Mouse (Mus musculus): ENCODE measurements at regions not wholly inside any gene's neighbourhood (a gene's known extent, or its start where the extent isn't known, plus 50 kb on each side); places are given as distances from the start of the nearest gene placed in this dataset.

DNA sequence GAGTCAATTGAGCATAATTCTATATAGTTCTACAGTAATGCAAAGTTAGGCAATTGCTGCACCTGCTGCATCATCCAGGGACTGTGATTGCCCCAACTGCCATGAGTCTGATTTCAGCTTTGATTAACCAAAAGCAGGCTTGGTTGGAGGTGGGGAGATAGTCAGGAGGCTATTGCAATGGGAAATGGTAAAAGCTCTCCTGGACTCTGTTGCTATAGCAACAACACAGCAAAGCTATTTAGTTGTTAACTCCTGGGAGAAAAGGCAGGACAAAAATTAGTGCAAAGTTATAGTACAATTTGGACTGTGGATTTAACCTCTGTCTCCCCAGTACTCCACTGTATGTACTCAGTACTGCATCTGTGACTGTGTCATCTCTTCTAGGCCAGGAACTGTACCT lies 51.7 kb upstream of the Rasgrf1 start:
- no peak for DNase-seq (ENCODE audit: low spot score)

DNA sequence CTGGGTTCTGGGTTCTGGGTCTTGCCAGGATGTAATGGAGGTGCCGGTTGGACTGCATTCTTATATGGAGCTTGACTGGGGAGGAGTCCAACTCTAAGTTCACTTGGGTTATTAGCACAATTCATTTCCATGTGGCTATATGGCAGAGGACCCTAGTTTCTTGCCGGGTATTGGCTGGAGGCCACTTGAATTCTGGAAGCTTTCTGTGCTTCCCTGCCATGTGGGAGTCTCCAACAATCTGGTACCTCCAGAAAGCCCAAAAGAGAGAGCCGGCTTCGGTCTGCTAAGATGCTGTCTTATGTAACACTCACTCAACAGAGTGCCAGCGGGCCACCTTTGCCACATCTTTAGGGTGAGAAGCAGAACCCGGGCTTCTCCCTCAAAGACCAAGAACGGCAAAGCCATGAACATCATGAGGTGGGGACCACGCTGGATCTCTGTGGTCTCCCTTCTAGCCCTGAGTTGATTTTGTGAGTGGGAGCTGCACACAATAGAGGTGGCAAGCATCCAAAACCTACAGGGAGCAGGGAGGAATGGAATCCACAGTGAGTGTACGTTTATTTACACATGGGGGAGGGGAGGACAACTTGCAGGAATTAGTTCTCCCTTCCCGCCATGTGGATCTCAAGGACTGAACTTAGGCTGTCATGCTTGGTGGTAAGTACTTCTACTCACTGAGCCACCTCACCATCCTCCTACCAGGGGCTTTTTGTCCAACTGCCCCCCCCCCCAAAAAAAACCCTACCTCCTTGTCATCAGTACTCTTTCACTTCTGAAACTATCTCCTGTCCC lies 59.0 kb upstream of the Rasgrf1 start:
- no peak for DNase-seq (ENCODE audit: low spot score)

DNA sequence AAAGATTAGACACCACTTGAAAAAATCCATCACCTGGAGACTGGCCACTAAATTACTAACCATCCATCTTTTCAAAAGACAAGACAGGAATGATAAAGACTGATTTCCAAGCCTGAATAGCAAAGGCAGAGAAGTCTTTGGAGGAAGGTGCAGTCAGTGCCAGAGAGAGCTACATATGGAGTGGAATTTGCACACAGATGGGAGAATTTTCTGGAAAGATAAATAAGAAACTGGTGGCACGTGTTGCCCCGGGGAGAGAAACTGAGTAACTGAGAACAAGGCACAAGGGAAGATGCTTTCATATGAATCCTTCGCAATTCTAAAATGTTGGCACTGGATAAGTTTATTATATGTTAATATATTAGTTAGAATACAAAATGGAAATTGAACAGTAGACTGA lies 59.8 kb upstream of the Rasgrf1 start:
- no peak for DNase-seq (ENCODE audit: low spot score)

DNA sequence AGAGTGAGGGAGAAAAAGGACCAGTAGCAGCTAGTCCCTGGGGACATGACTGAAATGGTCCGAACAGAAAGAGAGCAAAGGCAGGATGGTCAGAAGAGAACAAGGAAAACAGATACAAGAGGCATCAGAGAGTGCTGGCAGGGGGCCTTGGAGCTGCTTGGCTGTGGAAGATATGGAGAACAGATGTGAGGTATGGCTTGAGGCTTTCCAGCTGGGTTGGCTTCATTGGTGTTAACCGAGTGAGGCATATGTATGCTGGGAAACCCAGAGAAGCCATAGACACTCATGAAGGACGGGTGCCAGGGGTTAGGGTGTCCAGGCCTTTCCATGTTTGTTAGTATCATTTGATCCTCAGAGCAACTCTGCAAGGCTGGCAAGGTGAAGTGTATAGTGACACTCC lies 61.1 kb upstream of the Rasgrf1 start:
- no peak for DNase-seq (ENCODE audit: low spot score)

DNA sequence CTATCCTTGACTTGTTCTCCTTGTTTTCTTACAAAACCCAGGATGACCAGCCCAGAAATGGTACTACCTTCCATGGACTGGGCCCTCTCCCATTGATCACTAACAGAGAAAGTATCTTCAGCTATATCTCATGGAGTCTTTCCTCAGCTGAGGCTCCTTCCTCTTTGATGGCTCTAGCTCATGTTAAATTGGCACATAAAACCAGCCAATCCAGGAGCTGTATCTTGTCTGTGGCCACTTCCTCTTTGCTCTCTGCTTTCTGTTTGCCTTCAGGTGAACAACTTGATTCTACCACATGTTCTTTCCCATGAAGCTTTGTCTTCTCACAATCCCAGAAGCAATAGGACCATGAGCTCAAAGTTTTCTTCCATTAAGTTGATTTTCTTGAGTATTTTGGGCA lies 62.7 kb upstream of the Rasgrf1 start:
- DNase-seq (ENCODE audit: low spot score) = no peak

DNA sequence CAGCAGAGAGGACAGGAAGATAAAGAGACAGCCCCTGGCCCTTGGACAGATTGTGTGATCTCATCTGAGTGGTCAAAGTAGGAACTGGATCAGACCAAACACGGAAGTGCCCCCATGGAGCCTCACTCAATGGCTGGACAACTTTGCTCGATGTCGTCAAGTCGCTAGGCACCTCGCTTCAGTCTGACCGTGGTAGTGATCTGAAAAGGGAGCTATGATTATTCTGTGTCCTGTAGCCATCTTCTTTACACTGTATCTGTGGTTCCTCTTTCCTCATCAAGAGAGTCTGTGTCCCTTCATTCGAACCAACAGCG lies 67.0 kb upstream of the Rasgrf1 start:
- DNase-seq (ENCODE audit: low spot score) = no peak

DNA sequence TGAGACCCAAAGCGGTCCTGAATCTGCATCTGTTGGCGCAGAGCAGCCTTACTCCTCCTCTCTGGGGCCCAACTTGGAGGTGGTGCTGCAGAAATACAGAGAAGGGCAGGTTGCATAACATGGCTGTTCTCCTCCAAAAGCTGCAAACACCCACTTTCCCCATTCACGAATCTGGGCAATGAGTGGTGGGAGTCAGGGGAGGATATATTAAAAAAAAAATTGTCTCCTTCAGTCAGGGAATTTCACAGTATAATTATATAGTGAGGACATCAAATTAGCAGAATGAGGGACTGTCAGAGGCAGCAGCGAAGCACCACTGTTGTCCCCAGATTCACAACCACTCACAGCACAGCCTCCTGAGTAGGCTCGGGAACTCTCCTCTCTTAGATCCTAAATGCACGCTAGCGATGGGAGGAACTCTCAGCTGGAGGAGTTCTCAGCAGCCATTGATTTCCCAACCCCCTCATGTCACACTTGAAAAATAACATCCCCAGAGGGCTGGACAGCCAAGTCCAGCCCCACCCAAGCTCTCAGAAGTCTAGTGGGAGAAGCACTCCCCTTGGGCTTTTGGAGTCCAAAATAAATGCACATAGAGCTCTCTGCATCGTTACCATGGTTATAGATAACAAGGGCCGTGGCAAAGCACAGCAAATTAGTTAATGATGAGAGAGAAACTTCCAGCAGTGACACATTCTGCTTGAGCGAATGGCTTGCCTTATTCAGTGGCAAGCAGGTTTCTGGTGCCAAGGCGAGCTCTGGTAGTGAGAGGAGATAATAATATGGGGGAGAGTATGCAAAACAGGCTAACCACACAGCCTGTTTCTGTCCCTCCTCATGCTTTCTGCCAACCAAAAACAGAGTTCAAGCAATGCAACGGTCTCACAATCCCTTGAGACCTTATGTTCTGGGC lies 67.6 kb upstream of the Rasgrf1 start:
- DNase-seq (ENCODE audit: low spot score) = no peak

DNA sequence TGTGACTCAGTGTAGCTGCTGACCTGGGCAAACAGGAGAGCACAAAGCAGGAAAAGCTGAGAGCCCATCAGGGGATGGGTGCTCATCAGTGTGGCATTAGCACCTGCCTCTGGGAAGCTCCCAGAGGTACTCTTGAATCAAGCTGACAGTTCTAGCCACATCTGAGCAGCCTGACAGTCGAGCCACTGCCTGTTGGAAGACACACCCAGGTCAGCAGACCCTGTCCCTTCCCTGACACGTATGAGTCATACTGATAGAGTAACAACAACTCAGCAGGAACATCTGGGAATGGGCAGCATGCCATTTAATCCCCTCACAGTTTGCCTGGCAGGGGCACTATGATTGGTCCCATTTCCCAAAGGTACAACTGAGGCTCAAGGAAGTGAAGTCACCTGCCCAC lies 68.3 kb upstream of the Rasgrf1 start:
- no peak for DNase-seq (ENCODE audit: low spot score)

DNA sequence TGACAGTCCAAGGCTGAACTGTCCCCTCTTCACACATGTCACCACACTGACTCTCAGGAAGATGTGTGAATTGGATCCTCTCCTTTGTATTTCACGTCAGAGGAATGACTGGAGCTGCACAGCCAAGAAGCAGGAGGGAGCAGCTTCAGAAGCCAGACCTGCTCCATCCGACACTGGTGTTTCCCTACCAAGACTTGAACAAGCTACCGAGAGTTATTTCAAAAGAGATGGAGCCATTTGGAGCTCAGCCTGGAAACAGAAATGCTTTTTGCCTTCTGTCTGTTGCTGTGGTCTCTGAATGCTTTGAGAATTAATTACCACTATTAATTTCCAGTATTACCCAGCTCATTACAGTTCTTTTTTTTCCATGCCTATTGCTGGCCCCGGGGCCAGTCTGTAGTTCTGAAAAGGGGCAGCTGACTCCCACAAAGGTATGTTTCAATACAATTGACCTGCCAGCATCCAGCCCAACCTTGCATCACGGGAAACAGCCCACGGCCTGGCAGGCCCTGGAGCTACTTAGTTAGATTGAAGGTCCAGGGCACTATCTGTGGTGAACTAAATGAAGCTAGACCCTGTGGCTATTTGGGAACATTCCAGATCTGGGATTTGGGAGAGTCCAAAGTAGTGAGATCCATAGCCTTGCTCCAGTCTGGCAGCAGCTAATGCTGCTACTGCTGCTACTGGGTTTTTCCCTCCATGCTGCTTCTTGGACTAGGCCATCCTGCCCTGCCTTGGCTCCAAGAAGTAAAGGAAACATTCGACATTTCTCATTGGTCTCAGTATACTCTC lies 73.1 kb upstream of the Rasgrf1 start:
- DNase-seq (ENCODE audit: low spot score) = no peak

DNA sequence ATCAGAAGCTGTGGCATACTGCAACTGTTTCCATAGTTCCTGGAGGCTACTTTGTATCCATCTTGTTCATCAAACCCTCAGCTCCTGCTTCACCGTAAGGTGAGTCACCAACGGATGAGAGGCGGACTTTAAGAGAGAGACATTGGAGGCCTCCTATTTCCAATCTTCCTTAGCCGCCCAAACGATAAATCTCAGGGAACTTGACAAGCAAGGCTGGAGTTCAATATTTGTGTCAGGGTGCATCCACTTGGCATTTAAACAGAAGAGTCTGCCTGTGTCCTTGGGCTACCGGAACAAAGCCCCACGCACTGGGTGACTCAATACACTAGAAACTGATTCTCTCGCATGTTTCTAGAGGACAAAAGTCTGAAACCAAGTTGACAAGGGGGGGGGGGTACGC lies 76.1 kb upstream of the Rasgrf1 start:
- no peak for DNase-seq (ENCODE audit: low spot score)

DNA sequence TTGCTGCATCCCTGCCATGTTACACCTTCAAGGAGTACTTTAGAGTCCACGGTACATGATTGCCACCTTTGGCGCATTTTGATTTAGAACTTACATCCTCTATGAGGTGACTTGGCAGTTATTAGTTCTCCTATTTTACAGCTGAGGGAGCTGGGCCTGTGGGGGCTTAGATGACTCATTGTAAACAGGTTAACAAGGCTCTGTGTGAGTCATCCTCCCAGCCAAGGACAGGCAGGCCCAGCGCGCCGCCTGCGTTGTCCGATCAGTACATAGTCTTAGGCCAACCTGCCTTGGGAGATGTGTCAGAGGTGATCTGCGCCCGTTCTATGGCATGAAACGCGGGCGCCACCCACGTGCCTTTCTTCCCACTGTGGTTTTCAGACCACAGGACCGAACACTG lies 77.9 kb upstream of the Rasgrf1 start:
- no peak for DNase-seq (ENCODE audit: low spot score)

DNA sequence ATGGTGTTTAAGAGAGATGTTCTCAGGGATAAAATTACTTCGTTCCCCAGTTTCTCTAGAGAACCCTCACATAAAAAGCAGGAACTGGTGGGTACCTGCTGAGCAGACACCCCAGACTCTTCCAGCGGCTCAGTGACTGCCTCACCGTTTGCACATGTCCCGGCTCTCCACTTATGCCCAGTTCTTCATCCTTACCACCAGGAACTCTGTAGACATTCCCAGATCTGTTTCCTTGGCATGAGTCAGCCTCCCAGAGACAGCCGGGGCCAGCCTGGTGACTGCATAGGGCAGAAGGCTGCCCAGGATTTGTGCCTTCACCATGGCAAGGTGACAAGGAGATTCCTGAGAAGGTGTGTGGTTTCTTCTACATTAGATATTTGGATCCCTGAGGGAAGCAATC lies 81.6 kb upstream of the Rasgrf1 start:
- no peak for DNase-seq (ENCODE audit: low spot score)

DNA sequence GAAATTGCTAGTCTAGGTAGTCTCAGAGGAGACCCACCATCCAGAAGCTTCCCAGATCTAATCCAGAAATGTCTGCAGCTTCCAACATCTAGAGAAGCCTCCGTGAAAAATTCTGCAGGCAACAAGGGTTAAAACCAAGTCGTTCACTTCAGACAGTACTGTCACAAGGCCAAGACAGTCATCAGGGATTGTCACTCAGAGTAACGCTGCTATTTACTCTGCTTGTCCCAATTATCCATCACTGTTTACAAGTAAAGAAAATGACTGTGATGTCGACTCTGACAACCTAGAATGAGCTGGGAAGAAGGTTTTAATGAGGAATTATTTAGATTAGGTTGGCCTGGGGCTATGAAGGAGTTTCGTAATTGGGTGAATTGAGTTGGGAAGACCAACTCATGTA lies 82.1 kb upstream of the Rasgrf1 start:
- DNase-seq (ENCODE audit: low spot score) = no peak

DNA sequence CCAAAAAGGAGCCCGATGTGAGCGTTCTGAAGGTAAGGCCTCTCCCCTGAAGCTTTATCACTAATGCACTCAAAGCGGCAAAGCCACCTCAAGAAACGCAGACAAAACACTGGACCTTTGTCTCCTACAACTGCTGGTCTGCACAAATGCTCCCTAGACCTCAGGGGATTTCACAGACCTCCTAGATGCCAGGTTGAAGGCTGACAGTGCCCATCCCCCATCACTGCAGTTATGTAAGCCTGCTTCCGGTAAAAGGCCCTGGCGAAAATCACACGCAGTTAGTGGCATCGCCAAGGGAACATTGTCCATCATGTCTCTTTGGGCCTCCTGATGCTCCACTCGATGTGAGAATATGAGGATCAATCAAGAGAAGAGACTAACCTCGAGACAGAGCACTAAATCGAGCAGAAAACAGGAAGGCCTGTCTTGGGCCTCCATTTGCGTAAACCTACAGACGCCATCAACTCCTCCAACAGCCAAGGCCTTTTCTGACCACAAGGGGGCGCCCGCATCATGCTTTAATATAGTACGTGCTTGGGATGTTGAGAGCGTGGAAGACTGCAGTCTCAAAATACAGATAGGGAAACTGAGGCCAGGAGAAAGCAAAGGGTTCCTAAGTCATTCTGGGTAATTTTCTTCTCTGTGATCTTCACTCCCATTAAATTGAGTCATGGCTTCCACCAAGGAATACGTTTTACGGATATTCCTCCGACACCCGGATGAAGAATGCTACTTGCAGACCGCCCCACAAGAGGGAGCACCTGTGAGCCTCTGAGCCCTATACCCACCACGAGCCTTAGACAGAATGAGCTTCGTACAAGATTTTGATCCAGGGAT lies 82.8 kb upstream of the Rasgrf1 start:
- DNase-seq (ENCODE audit: low spot score) = peak; percentile 97

DNA sequence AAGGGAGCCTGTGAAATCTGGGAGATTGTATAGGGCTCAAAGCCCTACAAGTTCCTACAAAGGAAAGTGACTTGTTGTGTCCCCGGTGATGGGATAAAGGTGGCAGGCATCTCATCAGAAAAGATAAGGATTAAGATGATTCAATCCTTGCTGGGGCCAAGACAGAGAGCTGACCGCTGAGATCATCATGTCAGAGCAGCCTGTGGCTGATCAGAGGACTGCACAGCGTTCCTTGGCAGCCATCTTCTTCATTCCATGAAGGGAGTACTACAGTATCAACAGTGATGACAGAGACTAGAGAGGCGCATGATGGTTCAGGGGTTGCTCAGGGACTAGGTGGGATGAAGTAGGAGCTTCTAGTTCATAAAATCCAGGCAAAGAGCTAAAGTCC lies 83.6 kb upstream of the Ankrd34c start:
- DNase-seq (ENCODE audit: low spot score) = no peak

DNA sequence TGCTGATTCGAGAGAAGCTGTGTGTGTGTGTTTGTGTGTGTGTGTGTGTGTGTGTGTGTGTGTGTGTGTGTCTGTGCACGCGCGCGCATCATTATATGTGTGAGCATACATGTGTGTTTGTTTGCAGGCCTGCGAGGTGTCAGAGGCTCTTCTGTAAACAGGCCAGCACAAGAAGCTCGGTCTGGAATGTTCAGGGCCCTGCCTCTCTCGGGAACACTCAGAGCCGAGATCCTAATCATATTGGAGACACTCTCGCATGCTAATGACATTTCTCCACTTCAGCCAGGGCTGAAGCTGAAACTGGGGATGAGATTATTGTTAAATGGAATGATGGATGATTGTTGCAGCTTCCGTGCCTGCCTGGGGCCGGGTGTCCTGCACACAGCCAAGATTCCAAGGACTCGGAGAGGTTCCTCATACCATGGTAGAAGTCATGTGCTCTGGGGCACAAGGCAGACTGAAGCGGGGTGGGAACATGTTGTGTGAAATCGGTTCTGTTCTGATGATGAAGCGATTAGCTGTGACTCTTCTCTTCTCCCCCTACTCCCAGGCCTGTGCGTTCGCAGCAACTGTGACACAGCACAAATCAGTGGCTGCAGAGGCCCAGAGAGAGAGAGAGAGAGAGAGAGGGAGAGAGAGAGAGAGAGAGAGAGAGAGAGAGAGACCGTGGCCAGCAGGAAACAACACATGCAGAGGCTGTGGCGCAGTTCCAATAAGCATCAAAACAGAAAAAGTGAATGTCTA lies 83.0 kb upstream of the Ankrd34c start:
- DNase-seq (ENCODE audit: low spot score) = no peak

DNA sequence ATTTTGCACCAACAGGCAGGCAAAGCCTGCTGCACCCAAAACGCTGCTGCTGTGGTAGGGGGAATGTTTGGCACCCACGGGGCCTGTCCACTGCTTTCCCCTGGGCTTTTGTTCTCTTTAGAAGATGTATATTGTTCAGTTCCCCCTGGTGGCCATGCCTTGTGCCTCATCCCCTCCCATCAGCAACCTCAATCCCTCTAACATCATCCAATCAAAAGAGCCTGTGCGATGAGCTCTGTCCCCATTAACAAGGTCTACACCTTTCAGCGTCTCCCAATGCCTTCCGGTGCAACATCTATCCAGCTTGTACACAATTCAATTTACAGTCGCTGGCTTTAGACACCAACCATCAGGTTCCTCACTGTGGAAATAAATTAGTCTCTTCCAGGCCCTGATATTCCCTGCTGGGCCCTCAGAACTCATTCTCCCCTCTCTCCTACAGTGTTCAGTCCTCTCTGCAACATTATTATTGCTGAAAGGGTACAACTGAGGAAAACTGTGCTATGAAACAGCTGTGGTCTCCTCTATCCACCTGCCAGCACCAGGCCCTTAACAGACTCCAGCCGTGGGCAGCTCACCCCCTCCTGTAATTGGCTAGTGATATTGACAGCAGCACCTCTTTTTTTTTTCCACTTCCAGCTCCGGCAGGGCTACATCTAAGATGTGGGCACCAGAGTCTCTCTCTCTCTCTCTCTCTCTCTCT lies 75.5 kb upstream of the Ankrd34c start:
- DNase-seq (ENCODE audit: low spot score) = no peak

DNA sequence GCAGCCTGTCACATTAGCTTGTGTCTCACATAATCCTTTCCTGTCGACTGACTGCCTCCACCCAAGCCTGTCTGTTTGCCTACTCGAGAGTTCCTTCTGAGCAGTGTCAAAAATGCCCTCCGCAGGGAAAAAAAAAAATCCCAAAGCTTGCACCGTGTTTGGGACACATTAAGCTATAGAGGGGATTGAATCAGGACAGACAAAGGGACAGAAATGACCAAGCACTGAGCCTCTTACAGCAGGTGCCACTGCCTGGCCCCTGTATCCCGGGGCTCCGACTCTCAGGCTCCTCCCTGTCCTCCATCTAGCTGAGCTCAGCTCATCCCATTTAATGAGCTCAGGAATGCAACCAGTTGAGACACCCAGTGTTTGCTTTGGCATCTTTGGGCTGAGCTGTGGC lies 69.1 kb upstream of the Ankrd34c start:
- no peak for DNase-seq (ENCODE audit: low spot score)

DNA sequence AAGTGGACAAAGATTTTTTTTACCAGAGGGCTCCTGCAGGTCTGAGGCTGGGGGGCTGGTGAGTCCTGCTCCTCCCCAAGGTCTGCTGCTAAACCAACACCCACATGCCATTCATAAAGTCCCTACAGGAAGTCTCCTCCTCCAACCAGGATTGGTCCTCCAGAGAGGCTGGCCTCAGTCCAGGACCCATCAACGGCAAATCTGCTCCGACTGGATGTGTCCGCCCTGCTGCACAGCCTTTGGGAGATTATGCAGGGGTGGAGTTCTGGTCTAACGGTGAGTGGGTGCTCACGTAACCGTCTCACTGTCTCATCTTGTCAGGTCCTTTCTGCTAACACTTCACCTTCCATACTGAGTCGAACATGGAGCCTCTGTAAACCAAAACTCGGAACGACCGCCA lies 64.4 kb upstream of the Ankrd34c start:
- DNase-seq (ENCODE audit: low spot score) = no peak

DNA sequence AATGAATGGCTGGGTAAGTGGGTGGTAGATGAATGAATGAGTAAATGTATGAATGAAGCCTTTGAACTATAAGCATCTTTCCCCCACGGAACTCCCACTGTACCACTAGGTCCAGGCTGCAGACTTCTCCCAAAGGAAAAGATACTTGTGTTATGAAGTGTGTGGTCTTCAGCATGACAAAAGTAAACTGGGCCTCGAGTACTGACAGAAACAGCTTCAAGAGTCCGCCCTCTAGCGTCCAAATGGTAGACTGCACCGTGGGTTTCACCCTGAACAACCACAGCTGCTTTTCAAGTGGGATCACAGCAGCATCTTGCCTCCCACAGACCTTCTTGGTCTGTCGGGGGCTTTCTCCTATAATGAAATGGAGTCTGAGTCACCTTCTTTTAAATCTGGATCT lies 54.7 kb upstream of the Ankrd34c start:
- DNase-seq (ENCODE audit: low spot score) = peak; percentile 77

DNA sequence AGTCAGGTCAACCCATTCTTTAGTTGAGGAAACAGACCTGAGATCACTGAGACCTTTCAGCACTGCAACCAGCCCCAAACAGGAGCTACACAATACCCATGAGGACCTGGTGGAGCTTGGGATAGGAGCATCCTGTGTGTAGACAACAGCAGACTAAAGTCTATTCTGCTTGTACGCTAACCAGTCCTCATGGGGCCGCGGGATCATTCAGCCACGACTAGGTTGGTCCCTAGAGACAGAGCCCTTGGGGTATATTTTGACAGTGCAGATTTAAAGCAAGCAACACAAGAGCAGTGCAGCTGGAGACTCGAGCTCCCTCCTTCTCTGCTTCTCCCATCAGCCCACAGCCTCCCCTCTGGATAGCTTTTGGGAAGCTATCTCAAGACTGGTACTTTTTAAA lies 51.7 kb upstream of the Ankrd34c start:
- DNase-seq (ENCODE audit: low spot score) = no peak
